Mouse (Mus musculus) hematopoietic stem cell, adult 5-6 weeks (primary cell): ENCODE measurements around the gene Nphs1. TPM values are rescaled to one million over a fixed set of nuclear protein-coding genes. Genes with fewer than 3 reads are reported as not detected.

Source experiments
- ATAC-seq, 2 experiments: fragments of 125-278 bp in 1 of 2; replicated peaks in 1 of 2; 2 replicates each; pipeline ENCODE4 v1.8.0; 2016 to 2017; ENCODE audit warnings: inconsistent platforms in 2 of 2, mild to moderate bottlenecking in 2 of 2, moderate number of reproducible peaks in 2 of 2, low read depth in 1 of 2, moderate TSS enrichment in 1 of 2; ENCODE audit not compliant: low FRiP score in 2 of 2, poor library complexity in 2 of 2, severe bottlenecking in 2 of 2, insufficient read depth in 1 of 2, low TSS enrichment in 1 of 2
- total RNA-seq: library from RNA; stranded (forward); fragments of 172-1452, 232-1000 nt; gene quantifications from 2 replicates; pipeline ENCODE4 v1.2.3, GENCODE M21; 2017

The Nphs1 gene
- total RNA-seq: 0.55 and 1.4 TPM in 2 replicates

DNA sequence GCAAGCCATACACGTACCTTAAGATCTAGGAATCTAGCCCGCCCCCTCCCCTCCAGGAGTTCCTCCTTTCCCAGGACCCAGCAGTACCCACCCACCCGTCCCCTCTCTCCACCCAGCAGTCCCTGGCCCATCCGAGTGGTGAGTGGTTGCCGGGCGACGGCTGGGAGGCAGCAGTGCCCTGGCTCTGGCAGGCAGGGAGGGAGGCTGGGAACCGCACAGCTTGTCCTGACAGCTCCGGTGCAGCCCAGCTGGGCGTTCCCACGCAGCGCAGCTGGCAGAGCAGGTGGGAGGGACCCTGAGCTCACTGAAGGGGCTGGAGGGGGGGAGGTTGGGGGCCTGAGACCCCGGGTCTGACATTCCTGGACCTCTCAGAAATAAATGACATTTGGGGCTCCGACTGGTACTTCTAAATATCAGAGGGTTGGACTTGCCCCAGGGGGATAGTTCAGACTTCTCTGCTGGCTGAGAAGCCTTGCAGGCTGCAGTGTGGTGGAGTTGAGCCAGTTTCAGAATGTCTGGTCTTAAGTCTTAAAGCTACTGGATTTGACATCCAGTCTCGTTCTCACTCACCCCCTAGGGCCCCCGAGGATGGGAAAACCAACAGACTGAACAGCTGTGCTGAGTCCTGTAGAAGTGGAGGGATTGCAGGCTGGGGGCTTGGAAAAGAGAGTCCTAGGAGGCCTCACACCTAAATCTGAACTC is at the start of gene Nphs1, which contains the start of gene Kirrel2:
Nphs1 (plus strand) TSS at position 687 of the 702 bp plus-strand sequence.
Kirrel2 (minus strand) TSS at position 62 of the 702 bp plus-strand sequence.
- ATAC-seq: no peak

DNA sequence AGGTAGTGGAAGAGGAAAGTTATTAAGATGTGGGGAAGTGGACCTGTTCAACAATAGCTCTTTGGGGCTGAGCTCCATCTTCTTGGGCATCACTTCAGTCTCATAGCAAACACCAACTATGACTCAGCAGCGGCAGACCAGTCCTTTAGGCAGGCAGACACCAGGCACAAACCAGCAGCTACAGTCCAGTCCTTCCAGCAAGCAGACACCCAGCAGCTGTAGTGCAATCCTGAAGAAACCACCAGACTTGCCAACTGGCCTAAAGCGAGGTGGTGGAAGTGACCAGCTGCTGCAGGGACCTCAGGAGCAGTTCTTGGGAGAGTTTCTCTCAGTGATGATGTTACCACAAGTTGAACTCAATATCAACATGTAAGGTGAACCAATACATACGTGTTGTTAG is 49.5 kb upstream of the Nphs1 start:
- no peak for ATAC-seq

- no peak for ATAC-seq
Measured at GRCm38 (mm10) chr7:30409789-30410188, 48.3 kb upstream of the Nphs1 start.

- ATAC-seq: no peak
Measured at GRCm38 (mm10) chr7:30411023-30411422, 47.1 kb upstream of the Nphs1 start.

DNA sequence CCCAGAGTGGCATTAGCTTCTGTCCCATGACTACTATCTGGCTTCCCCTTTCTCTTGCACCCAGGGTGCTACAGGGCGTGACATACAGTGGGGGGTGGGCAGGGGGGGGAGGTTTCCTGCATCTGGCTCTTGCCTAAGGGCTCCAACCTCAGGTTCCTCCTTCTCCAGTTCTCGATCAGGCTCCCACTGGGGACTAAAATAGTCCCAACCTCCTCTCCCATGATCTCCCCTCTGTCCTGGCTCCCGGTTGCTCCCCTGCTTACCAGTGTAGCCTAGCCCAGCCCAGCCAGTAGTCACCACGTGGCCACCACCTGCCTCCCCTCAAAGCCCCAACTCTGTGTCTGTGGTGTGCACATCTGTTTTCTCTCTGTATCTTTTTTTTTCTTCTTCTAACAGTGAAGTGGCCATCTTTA is 45.4 kb upstream of the Nphs1 start:
- ATAC-seq: peak; percentile 63 to 76

DNA sequence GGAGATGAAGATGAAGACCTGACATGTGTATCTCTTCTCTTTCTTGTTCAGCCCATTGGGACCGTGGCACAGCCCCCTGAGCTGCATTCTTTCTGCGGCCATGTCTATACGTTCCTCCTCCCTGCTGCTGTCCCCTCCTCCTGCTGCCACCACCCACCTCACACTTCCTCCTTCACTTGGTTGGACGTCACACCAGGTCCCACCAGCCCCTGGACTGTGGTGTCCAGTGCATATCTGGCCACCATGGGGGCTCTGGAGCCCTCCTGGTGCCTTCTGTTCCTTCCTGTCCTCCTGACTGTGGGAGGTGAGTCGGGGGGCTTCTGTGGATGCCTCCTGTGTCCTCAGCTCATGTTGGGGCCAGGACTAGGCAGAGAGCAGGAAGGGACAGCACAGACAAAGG is 44.5 kb upstream of the Nphs1 start, which contains the start of gene Tyrobp:
Tyrobp (plus strand) TSS at position 165 of the 400 bp plus-strand sequence.
- ATAC-seq: peak in 1 of 2 experiments; percentile 49; a peak in 2 of 4 replicates

DNA sequence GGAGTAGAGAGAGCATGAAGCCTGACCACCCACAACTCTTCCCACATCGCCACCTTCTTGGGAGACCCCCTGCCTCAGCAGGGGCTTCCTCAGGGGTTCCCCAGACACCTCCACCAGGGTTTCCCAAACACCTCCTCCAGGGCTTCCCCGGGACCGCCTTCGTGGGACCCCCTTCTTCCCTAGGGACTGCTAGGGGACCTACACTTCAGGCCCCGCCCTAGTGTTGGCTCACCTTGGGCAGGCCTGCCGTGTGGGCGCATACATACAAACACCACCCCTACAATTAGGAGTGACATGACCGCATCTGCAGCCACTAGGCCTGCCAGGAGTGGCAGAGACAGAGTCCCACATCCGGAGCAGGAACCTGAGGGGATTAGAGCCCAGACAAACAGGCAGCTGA is 40.3 kb upstream of the Nphs1 start:
- ATAC-seq: peak; percentile 19 to 23; a peak in 3 of 4 replicates

GRCm38 (mm10) chr7:30419561-30420499 is 38.3 kb upstream of the Nphs1 start, which contains the start of gene Hcst:
TSS of gene Hcst (minus strand) at chr7:30419854.
- ATAC-seq: peak; percentile 34 to 46

GRCm38 (mm10) chr7:30420673-30421072 is 37.4 kb upstream of the Nphs1 start:
- no peak for ATAC-seq

DNA sequence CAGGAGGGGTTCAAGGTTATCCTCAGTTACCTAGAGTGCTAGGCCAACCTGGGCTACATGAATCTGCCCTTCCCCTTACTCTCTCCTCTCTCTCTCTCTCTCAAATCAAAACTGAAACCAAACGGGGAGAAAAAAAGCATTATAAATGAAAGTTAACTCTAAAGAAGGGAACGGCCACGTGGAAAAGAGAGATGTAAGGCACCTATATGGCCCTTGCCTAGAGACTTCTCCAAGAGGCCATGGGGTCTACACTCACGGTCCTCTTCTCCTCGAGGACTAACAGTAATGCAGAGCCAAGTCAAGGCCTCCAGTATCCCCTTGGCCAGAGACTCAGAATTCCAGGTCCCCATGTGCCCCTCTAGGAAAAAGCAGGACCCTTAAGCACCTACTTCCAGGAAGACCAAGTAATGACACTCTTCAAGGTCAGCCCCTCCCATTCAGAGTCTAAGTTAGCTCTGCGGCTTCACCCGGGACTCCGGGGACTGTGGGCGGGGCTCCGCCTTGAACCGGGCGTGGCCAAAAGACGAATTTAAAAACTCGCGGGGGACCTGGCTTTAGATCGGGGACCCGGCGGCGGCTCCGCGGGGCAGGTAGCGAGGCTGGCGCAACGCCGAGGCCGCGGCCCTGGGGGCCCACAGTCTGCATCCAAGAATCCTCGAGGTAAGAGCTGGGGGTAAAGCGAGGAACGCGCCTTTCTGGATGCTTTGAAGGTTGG is 36.8 kb upstream of the Nphs1 start, which contains the start of gene Nfkbid:
Nfkbid (plus strand) TSS at position 558 of the 715 bp plus-strand sequence.
- peak; percentile 18 to 26; a peak in 3 of 4 replicates for ATAC-seq

- peak; percentile 46 to 51 for ATAC-seq
Measured at GRCm38 (mm10) chr7:30421890-30422435, 36.2 kb upstream of the Nphs1 start.

- ATAC-seq: no peak
Measured at GRCm38 (mm10) chr7:30422560-30422959, 35.6 kb upstream of the Nphs1 start.

GRCm38 (mm10) chr7:30423071-30423641 is 35.0 kb upstream of the Nphs1 start:
- ATAC-seq: peak; percentile 3 to 30; a peak in 3 of 4 replicates

DNA sequence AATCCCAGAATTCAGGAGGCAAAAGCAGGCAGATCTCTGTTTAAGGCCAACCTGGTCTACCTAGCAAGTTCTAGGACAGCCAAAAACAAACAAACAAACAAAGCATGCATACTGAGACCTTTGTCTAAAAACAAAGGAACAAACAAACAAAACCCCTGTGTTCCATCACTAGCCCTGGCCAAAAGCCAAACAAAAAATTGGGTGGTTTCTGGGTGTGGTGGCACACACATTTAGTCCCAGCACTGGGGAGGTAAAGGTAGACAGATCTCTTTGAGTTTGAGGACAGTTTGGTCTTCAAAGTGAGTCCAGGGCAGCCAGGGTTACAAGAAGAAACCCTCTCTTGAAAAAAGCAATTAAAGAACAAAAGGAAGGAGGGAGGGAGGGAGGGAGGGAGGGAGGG is 28.8 kb upstream of the Nphs1 start:
- ATAC-seq: no peak

DNA sequence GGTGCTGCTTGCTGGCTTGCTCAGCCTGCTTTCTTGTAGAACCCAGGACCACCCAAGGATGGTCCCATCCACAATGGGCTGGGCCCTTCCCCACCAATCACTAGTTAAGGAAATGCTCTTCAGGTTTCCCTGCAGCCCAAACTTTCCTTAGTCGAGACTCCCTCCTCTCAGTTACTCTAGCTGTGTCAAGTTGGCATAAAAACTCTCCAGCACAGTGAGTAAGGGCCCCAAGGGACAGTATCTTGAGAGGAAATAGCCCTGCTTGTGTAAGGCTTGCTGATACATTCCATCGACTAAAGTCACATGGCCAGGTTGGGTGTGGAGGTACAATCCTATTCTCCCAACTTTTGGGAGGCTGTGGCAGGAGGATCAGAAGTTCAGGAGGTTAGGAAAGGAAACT is 27.9 kb upstream of the Nphs1 start:
- ATAC-seq: no peak

GRCm38 (mm10) chr7:30431793-30432192 is 26.3 kb upstream of the Nphs1 start:
- ATAC-seq: peak; percentile 60 to 75

DNA sequence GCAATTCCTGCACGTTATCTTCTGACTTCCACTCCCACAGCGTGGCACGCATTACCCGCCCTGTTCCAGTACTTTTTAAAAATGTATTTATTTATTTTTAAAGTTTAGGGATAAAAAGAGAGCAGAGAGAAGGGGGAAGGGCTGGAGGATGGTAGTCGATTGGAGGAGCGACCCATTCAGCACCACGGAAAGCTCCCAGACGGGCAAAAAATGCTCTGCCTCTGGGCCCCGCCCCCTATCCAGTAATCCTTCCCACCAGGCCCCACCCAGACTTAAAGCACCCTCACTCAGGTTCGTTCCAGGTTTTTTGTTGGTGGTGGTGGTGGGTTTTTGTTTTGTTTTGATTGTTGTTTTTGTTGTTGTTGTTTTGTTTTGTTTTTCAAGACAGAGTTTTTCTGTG is 23.9 kb upstream of the Nphs1 start:
- ATAC-seq: no peak; a peak in 1 of 4 replicates
